Mouse (Mus musculus): ENCODE data around the gene Plpp1.

DNA sequence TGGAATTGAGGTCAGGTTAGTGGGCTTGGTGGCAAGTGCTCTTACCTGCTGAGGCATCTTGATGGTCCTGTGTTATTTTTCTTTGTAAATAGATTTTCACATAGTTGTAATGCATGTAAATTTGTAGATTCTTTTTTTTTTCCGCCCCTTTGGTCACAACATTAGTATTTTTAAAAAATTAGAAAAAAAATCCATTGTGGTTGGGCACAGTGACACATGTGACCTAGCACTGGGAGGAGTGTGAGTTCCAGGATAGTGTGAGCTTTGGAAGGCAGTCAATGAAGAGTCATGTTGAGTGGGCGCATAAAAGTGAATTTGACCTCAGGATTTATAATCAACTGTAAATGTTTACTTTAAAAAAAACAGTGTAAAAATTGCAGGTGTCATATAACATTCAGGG lies 59.8 kb downstream of the Plpp1 start:
- TF ChIP-seq GATA1 (IDR thresholded peaks at IDR 0.05; ENCODE audit: low read length) (no peak), TAL1 (IDR thresholded peaks at IDR 0.05; ENCODE audit: low read length) (no peak)
